Mouse (Mus musculus) granulocyte monocyte progenitor cell, adult 5-6 weeks (primary cell): ENCODE results near the gene Tbc1d10c. TPM values are rescaled to one million over a fixed set of nuclear protein-coding genes. Genes with fewer than 3 reads are reported as not detected.

Experiments
- ATAC-seq: replicated peaks from 2 replicates; pipeline ENCODE4 v1.8.0; 2016; ENCODE audit warnings: mild to moderate bottlenecking, moderate TSS enrichment, inconsistent platforms; ENCODE audit not compliant: poor library complexity, severe bottlenecking
- total RNA-seq, 2 experiments: library from RNA; stranded (forward) in 1 of 2; stranded (reverse) in 1 of 2; fragments of 200-712, 200-1000 nt in 1 of 2; fragments of >200 nt in 1 of 2; fragmentation: Nextera tagmentation in 1 of 2; gene quantifications; 2 replicates each; pipeline ENCODE4 v1.2.3; 2014 to 2017

The Tbc1d10c gene
- total RNA-seq, 2 experiments from 2014 or later = 11.3 to 41.1 TPM

GRCm38 (mm10) chr19:4193129-4193528, 2.0 kb upstream of the Tbc1d10c start:
- ATAC-seq = no peak

- no peak for ATAC-seq
Observed at GRCm38 (mm10) chr19:4192251-4192985, 1.3 kb upstream of the Tbc1d10c start.

GRCm38 (mm10) chr19:4191528-4192250, 605 bp upstream of the Tbc1d10c start, which contains the start of gene Ppp1ca:
TSS of gene Ppp1ca (plus strand) at chr19:4192065.
- ATAC-seq = peak; percentile 88

GRCm38 (mm10) chr19:4189051-4189620, 1.9 kb downstream of the Tbc1d10c start:
- no peak for ATAC-seq

- ATAC-seq = no peak
Observed at GRCm38 (mm10) chr19:4187303-4187702, 3.8 kb downstream of the Tbc1d10c start.

GRCm38 (mm10) chr19:4184976-4185975, 5.8 kb downstream of the Tbc1d10c start:
- ATAC-seq = peak; percentile 57

GRCm38 (mm10) chr19:4183689-4184088, 7.4 kb downstream of the Tbc1d10c start:
- ATAC-seq = no peak

- ATAC-seq = peak; percentile 73
Observed at GRCm38 (mm10) chr19:4181892-4182291, 9.2 kb downstream of the Tbc1d10c start.

GRCm38 (mm10) chr19:4180411-4180810, 10.7 kb downstream of the Tbc1d10c start:
- ATAC-seq = peak; percentile 31

GRCm38 (mm10) chr19:4175368-4175947, 15.6 kb downstream of the Tbc1d10c start, which contains the start of gene Carns1:
TSS of gene Carns1 (minus strand) at chr19:4175479.
- ATAC-seq = no peak

- no peak for ATAC-seq
Observed at GRCm38 (mm10) chr19:4172925-4173324, 18.2 kb downstream of the Tbc1d10c start.

- ATAC-seq = peak; percentile 35
Observed at GRCm38 (mm10) chr19:4171393-4172290, 19.4 kb downstream of the Tbc1d10c start.

- no peak for ATAC-seq
Observed at GRCm38 (mm10) chr19:4170723-4171392, 20.2 kb downstream of the Tbc1d10c start.

GRCm38 (mm10) chr19:4169810-4170209, 21.3 kb downstream of the Tbc1d10c start:
- no peak; the same call in 1 of the 2 replicates for ATAC-seq

GRCm38 (mm10) chr19:4169378-4169784, 21.7 kb downstream of the Tbc1d10c start:
- peak; percentile 93 for ATAC-seq

- no peak for ATAC-seq
Observed at GRCm38 (mm10) chr19:4166678-4167476, 24.2 kb downstream of the Tbc1d10c start.

- no peak for ATAC-seq
Observed at GRCm38 (mm10) chr19:4164721-4165120, 26.4 kb downstream of the Tbc1d10c start.
